Mouse (Mus musculus) olfactory bulb, adult 2 months (tissue): ENCODE data around the gene Gm10100.
"Not testable (repeated sequence)": the region's sequence is repeated elsewhere in the genome, so short reads cannot be mapped to it uniquely, and the experiment has no call there.

Experiments
- CTCF ChIP-seq: fragments of 200-500 bp; IDR thresholded peaks from 2 replicates; pipeline ENCODE4 v1.5.1; 2012; ENCODE audit warnings: low read depth, mild to moderate bottlenecking, low read length, moderate library complexity; ENCODE audit not compliant: insufficient read depth
- POLR2A ChIP-seq: fragments of 200-500 bp; IDR thresholded peaks from 2 replicates; pipeline ENCODE4 v1.6.1; 2012; ENCODE audit warnings: mild to moderate bottlenecking, low read depth, low read length, moderate library complexity; ENCODE audit not compliant: insufficient read depth

DNA sequence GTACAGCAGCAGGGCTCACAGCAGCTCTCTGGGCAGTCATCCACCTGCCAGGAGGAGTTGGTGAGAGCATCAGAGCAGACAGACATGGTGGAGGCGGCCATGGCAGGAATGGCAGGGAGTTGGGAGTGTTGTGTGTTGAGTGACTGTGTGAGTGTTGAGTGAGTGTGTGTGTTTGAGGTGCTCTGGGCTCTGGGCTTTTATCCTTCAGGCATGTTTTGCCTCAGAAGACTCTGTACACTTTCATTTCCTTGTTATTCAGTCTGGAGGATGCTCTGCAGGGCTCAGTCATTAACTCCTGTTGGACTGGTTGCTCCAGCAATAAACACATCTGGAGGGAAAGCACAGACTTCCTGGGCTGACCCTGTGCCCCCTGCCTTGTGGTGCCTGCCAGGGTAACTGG is 33.3 kb downstream of the Gm10100 start, which contains the start of gene Gm3233:
- TF ChIP-seq POLR2A, CTCF: not testable (repeated sequence)
